Mouse (Mus musculus) adipose tissue, adult 10 weeks (tissue): Measurements from ENCODE around the gene 4930407I10Rik. TPM values are rescaled to one million over a fixed set of nuclear protein-coding genes. Genes with fewer than 3 reads are reported as not detected.

Source experiments
- polyA plus RNA-seq: library from polyadenylated mRNA; stranded (reverse); fragments of 350-450 nt; fragmentation: Illumina TruSeq; extraction: RNeasy Lipid Tissue Mini Kit (QIAGEN cat#74804); gene quantifications from one replicate; pipeline ENCODE4 v1.2.3, GENCODE M21; 2014; ENCODE audit warnings: low read depth, low replicate concordance

4930407I10Rik gene
- 1.7 TPM for polyA plus RNA-seq

DNA sequence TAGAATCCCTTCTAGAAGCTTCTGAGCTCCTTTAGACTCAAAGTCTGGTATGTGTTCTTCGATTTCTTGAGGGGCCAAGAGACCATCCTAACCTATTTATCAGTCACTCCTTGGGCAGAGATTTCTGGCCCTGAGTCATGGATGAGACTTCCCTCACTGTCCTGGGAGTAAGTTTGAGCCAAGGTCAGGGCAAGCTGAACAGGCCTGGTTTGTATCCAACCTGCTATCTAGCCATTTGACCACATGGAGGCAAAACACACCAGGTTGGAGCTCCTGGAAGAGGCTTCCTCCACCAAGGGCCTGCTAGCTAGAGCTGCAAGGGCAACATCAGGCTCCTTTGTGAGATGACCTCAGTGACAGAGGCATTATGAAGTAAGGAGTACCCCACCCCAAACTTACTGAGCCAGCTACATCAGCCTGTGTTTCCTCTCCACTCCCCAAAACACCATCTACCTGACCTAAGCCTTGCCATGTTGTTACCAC is at the start of gene 4930407I10Rik:
TSS of gene 4930407I10Rik (plus strand) at position 433 of the 483 bp plus-strand sequence.

GRCm38 (mm10) chr15:82033762-82034161 is 25.2 kb upstream of the 4930407I10Rik start, which contains the start of gene Desi1:
Desi1 (minus strand) TSS chr15:82033862.

DNA sequence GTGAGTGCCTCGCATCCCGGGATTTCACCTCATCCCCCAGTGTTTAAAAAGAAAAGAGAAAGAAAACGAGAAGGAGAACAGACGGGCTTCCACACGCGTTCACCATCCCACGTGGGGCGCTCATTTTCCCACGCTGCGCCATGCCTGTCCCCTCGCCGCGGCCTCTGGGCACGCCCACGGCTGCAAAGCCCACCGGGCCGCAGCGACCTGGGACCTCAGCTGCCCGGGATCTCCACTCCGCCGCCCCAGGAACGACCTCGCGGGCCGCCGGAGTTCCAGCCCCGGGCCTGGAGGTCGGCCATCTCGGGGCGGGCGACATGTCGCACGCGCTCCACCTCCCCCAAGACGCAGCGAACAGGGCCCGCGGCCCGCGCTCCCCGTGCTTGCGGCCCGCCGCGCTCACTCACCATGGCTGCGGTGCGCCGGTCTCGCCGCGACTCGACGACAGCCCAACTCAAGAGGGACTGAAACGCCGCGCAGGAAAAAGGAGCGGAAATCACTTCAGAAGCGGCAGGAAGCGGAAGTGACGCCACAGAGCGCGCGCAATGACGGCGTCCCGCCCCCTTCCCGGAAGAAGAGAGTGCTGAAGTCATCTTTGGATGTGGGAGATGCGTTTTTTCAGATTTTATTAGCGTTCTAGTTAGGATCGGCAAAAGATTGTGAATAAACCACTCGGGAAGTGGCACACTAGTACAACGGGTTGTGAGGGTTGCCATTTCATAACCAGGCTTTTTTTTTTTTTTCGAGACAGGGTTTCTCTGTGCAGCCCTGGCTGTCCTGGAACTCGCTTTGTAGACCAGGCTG is 11.7 kb upstream of the 4930407I10Rik start, which contains the start of gene Snu13:
TSS of gene Snu13 (minus strand) at position 519 of the 804 bp plus-strand sequence.

GRCm38 (mm10) chr15:82069898-82070297 is 10.9 kb downstream of the 4930407I10Rik start, which contains the start of gene Mei1:
Mei1 (plus strand) TSS chr15:82069996.

Other genes starting within 250 kb of the 4930407I10Rik start
- 26.1 TPM for gene Tob2, start 200.4 kb upstream of the 4930407I10Rik start, polyA plus RNA-seq
- gene Phf5a, start 187.2 kb upstream of the 4930407I10Rik start, polyA plus RNA-seq, result 40.8 TPM
- 207 TPM for gene Aco2, start 186.8 kb upstream of the 4930407I10Rik start, polyA plus RNA-seq
- 16.8 TPM for gene Polr3h, start 132.9 kb upstream of the 4930407I10Rik start, polyA plus RNA-seq
- gene Csdc2, start 122.4 kb upstream of the 4930407I10Rik start, polyA plus RNA-seq, result 6.1 TPM
- 39.8 TPM for gene Pmm1, start 98.2 kb upstream of the 4930407I10Rik start, polyA plus RNA-seq
- 2.9 TPM for gene 1700029P11Rik, start 78.6 kb upstream of the 4930407I10Rik start, polyA plus RNA-seq
- gene Xrcc6, start 71.3 kb upstream of the 4930407I10Rik start, polyA plus RNA-seq, result 23.7 TPM
- 28.8 TPM for gene Desi1, start 25.3 kb upstream of the 4930407I10Rik start, polyA plus RNA-seq
- 97.2 TPM for gene Snu13, start 11.6 kb upstream of the 4930407I10Rik start, polyA plus RNA-seq
- gene Mei1, start 10.8 kb downstream of the 4930407I10Rik start, polyA plus RNA-seq, result 0.10 TPM
- gene Ccdc134, start 68.8 kb downstream of the 4930407I10Rik start, polyA plus RNA-seq, result 15.4 TPM
- gene Srebf2, start 88.0 kb downstream of the 4930407I10Rik start, polyA plus RNA-seq, result 73.8 TPM
- not detected for gene Shisa8, start 153.7 kb downstream of the 4930407I10Rik start, polyA plus RNA-seq
- gene Tnfrsf13c, start 165.2 kb downstream of the 4930407I10Rik start, polyA plus RNA-seq, result not detected
- 2.5 TPM for gene Cenpm, start 185.6 kb downstream of the 4930407I10Rik start, polyA plus RNA-seq
- not detected for gene 1500009C09Rik, start 193.2 kb downstream of the 4930407I10Rik start, polyA plus RNA-seq
- gene Sept3, start 215.7 kb downstream of the 4930407I10Rik start, polyA plus RNA-seq, result 3.4 TPM
- gene Wbp2nl, start 239.8 kb downstream of the 4930407I10Rik start, polyA plus RNA-seq, result 0.87 TPM